Mouse (Mus musculus) neural tube, embryonic 10.5 days (tissue): ENCODE measurements at regions not wholly inside any gene's neighbourhood (a gene's known extent, or its start where the extent isn't known, plus 50 kb on each side); places are given as distances from the start of the nearest gene placed in this dataset.
A peak's percentile ranks its signal among the peaks of the same experiment; 100 is the strongest.
"Not testable (repeated sequence)": the region's sequence is repeated elsewhere in the genome, so short reads cannot be mapped to it uniquely, and the experiment has no call there.

Source experiments
- DNase-seq: peaks from one replicate; pipeline ENCODE4 v3.0.0-alpha.2; 2017; ENCODE audit warnings: low spot score; ENCODE audit errors: extremely low spot score

DNA sequence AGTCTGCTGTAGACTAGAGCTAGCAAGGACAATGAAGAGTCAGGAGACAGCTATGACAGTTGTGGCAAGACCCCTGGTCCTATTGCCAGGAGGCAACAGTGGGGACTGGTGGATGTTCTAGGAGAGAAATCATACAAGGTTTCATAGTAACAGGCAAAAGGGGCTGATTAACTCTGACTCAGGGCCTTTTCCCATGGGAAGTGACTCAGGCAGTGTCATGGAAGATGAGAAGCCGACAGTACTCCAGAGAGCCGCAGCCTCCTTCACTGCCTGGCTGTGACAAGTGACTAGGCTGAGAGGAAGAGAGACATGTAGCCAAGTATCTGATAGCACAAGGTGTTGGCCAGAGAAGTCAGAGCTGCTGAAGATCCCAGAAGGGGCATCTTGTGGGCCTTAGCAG lies 145.3 kb upstream of the Haao start:
- no peak for DNase-seq

DNA sequence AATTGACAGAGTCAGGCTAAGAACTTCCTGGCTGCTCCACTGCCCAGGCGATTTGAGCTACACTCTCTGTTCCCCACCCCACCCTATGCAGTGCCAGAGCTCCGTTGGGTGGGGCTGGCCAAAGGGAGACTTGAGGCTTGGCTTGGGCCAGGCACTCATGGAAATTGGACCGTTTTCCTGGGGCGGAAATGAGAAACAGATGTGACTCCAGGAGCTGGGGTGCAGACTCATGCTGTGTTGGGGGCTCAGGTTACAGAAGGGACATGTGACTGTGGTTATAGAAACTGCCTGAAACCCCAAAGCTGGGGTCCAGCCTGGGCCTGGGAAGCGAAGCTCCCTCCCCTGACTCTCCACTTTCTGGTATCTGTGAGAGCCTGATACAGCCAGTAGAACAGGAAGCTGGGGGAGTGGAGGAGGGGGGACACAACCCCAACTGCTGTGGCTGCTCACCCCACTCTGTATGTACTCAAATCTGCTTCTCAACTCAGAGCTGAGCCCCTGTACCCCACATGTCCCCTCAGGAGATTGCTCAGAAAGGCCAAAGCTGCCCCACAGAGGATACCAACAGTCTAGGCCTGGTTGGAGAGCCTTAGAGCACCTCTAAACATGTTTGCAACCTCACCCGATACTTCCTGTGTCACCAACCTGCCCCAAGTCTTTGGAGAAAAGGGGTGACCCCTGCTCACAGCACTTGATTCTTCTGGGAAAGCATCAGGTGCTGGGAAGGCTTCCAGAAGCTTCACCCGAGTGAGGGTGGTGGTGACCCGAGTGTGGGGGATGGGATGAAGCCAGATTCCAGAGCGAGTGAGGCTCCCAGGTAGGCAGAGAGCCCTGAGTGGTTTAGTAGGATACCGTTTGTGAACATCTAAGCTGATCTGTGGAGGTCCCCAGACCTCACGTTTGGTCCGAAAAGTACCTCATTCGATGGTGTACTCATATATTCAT lies 142.9 kb upstream of the Haao start:
- peak; percentile 72 for DNase-seq

DNA sequence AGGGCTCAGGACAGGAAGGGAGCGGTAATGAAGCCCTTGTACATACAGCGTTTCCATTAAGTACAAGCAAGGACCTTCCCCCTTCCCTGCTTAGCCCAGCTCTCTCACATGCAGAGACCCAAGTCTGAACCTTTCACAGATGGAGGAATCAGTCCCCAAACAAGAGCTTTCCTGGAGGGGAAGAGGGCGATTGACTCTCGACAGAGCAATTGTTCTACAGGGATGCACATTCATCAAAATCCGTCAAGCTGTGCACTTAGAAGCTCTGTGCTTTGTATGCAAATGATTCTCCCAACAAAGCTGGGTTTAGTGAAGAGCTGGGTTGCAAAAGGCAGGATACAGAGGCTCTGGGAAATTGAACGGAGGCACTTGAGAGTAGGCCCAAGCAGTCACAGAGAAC lies 141.1 kb upstream of the Haao start:
- no peak for DNase-seq

DNA sequence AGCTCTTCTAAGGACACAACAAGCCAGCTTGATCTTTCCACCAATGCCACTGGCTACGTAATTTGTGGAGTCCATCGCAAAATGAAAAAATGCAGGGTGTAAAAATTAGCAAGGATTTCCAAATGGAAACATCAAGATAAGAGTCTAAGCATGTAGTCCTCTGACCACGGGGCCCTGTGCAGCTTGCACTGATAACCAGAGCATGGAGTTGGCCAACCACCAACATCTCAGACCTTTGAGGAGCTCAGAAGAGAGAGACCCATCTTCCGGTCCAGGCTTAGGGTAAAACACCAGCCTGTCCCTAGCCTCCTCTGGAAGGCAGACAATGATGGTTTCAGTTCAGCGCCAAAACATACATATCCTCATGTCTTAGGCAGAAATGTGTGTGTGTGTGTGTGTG lies 140.4 kb upstream of the Haao start:
- no peak for DNase-seq

DNA sequence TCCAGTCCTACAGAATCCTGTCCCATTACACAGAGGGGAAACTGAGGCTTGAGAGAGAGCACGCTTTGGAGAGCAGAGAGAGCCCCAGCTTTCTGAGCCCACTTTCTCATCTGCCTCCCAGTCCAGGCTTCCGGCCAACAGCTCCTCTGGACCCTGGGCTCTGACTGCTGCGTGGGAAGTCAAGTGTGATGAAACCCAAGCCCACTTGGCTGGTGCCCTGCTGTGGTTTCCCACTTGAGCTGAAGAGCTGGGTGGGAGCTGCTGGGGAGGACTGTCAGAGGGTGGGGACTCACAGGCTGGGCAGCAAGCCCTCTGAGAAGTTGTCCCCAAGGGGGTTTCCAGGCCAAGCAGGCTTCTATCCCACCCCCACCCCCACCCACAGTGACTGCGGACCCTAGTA lies 139.9 kb upstream of the Haao start:
- no peak for DNase-seq

DNA sequence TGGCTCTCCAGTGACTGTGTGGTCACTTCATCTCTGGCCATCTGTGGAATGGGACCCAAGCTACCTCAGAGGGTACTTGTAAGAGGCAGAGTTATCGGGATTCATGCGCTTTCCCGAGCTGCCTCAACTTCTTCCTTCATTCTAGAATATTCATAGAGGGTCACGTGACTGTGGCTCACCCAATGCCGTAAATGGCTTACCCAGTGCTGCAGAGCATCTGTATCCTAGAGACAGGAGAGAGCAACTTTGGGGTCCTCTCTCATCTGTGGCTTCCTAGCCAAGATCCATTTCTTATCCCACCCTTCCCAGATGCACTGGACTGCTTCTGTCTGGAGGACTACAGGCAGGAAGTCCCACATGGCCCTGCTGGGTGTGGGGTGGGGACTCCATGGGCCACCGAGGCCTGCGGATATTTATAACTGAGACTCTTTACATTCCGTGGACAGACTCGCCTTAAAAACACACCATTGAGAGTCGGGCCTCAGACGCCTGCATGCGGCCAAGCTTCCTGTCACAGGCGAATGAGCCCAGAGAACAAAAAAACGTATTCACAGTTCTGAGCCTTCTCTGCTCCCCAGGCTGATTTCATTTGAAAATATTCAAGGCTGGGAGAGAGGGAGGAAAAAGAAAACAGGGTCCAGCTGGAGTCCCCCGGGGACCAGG lies 138.3 kb upstream of the Haao start:
- DNase-seq, result no peak

DNA sequence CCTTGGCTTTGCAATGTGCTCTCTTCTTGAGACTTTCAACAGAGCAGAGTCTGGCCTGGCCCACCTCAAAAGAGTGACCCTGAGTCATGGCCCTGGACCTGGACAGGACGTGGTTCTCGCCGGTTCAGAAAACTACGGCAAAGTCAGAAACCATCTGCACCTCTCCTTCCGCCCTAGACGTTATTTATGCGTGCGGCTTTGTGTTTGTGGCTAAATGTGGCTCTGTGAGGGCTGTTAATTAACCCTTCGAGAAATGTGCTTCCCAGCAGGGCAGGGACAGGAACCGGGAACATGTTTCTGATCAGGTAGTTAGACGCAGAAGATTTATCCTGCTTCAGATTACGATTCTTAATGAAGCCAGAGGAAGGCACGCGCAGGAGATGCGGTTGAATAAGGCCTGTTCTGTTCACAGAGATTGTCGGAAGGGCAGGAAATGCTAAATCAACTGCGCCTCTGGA lies 137.6 kb upstream of the Haao start:
- DNase-seq, result no peak

DNA sequence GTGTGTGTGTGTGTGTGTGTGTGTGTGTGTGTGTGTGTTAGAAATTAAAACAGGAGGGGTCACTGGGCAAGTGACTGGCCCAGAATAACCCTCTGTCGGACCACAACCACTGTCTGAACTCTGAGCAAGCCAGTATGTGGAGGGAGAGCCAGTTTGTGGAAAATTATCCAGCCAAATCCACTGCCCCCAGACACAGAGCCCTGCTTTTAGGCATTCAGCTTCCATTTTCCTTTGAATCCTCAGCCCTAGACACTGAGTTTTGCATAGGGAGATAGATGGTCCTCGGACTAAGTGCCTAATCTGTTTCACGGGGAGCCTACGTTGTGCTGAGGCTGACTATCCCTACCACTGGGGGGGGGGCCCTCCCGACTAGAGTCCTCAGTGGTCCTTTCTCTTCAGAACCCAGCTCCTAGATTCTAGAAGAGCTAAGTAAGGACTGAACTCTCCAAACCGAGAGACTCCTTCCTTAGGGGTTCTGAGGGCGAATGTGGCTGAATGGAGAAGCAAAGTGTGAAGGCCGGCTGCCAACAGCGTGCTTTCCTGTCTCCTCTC lies 136.2 kb upstream of the Haao start:
- no peak for DNase-seq

DNA sequence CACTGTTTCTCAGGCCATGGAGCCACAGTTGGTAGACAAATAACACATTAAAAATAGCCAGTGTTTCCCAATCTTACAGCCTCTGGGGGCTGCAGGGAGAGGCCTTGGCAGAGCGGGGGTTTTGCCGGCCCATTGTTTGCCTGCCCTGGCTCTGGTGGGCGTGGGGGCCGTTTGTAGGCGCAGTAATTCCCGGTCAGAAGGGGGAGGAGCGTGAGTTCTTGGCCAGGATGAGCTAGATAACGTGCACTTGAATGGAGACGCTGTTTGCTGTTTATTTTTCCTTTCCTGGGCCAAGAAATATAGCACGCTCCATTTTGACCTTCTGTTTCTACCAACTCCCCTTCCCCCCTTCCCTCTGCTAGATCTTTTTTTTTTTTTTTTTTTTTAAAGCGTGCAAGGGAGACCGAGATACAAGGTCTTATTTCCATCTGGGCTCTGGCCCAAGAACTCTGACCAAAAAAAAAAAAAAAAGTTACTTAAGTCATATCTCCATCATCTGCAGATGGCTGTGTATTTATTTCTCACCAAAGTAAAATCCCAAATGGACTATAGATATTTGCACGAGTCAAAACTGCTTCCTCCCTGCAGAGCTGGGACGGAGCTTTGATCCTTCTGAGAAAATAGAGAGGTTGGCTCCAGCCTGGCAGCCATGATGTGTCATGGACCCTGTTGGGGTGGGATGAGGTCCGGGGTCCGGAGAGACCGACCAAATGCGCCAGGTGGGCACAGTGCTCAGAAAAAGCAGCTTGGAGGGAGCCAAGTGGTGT lies 135.5 kb upstream of the Haao start:
- DNase-seq, result no peak

DNA sequence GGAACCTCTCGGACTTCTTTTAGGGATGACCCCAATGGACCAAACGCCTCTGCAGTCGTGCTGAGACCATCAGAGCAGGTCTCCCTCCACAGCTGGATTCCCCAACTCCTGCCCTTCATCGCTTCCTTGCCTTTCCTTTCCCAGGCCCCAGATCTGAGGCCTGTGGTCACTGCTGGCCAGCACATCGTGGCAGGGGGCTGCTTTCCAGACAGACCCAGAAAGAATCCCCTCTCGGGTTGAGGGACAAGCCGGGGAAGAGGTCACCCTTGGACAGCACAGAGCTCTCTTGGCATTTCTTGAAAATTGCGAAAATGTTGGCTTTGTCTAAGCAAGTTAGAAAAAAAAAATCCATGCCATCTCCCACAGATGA lies 134.9 kb upstream of the Haao start:
- DNase-seq, result no peak

DNA sequence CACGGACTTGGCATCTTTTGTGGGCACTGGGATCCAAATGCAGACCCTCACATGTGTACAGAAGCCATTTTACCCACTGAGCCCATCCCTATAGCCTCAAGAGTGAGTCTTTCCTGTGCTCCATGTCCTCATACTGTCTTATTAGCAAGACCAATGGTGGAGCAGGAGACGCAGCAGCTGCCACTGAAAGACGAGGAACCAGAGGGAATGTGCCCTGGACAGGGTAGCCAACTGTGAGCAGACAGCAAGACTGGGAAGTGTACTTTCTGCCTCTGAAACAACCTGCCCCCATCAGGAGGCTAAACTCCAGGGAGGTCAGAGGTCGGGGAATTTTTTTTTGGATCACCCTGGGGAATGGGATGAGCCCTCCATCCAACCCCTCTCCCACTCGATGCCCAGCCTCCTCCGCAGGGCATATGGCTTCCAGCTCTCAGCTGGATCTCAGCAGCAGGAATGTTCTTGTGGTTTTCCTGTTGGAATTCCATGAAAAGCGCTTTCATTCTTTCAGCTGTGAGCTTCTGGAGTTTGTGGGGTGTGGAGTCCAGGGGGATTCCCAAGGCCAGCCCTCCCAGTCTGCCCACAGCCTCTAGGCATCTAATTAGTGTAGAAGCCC lies 131.2 kb upstream of the Haao start:
- DNase-seq, result no peak

DNA sequence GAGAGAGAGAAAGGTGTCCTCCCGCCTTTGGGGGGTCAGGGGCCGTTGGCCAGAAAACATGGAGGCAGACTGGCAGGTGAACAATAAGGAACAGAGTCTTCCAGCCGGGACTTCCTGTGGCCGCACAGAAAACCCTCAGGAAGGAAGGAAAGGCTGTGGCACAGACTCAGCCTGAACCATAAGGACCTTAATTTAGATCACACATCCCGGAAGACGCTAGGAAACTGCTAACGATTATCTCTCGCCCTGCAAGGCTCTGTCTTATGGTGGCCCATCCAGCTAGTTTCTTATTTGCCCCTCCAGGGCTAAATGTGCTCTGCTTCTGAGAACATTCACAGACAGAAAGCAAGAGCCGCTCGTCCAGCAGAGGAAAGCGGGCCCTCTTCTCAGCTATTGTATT lies 130.0 kb upstream of the Haao start:
- no peak for DNase-seq

DNA sequence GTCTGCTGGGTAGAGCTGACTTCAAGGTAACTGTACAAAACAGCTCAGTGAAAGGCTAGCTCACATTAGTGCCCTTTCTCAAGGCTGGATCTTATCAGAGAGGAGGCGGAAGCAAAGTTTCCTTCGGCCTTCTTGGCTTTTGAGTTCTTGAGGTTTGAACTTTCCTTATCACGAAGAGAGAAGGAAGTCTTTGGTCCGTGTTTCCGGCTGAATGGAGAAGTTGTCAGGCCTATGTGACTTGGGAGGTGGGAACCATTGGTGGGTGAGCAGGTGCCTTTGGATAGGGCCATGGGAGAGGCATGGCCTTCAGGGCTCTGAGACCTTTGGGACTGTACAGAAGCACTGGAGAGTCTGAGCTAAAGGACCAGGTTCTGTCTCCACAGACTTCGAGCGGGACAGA lies 128.1 kb upstream of the Haao start:
- DNase-seq, result no peak

DNA sequence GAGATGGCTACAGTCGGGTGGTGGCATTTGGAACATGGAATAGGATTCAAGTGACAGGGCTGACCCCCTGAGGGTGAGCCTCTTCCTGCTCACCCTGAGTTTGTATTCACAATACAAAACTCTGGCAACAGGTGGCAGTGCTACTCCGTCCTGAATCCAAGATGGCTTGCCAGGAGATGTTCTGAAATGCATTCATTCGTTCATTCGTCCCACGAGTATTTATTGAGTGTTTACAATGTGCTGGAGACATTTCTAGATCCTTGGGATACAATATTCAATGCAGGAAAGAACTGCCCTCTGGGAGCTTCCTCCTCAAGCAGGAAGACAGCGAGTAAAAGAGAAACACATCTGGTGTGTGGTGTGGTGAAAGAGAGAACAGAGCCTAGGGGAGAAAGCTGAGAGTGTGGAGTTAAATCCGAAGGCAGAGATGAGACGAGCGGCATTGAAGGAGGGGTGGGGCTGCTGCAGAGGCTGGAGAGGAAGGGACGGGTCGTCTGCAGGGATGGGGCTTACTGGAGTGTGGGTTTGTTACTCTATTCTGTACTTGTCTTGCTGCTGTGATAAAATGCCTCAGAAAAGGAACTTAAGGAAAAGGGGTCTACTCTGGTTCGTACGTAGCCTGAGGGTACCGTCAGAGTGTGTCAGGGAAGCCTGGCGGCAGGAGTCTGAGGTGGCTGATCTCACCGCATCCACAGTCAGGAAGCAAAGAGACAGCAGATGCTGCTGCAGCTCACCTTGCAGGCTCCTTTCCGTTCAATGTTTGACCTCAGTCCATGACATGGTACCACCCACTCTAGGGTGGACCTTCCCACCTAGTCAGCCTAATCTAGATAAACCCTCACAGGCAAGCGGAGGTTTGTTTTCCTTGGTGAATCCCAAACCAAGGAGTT lies 125.9 kb upstream of the Haao start:
- DNase-seq, result no peak

DNA sequence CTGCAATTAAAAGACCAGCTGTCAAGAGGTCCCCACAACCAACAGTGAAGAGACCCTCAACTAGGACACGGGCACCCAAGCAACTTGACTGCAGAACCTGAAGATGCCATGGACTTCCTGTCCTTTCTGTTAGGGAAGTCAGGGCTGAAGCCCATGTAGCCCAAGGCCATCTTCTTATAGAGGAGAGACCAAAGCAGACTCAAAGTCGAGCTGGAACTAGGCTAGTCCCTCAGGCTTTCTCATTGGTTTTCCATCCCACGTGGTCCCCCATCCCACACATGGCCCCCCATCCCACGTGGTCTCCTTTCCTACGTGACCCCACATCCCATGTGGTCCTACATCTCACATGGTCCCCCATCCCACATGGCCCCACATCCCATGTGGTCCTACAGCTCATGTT lies 125.1 kb upstream of the Haao start:
- DNase-seq, result no peak

DNA sequence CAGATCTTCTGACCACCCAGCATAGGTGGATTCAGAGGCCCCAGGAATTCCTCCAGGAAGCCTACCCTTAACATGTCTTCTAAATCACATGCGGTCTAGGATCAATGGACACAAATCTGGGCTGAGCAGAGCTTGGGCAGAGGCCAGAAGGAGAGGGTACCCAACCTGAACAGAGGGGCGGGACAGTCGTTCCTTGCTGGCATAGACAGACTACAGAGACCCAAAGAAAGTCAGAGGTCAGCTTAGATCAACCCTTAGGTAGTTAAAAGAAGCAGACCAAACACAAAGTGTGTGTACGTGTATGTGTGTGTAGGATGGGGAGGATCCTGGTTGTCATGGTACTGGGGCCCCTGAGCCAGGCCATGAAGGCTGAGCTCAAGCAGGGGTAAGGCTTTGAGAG lies 124.7 kb upstream of the Haao start:
- DNase-seq, result no peak

DNA sequence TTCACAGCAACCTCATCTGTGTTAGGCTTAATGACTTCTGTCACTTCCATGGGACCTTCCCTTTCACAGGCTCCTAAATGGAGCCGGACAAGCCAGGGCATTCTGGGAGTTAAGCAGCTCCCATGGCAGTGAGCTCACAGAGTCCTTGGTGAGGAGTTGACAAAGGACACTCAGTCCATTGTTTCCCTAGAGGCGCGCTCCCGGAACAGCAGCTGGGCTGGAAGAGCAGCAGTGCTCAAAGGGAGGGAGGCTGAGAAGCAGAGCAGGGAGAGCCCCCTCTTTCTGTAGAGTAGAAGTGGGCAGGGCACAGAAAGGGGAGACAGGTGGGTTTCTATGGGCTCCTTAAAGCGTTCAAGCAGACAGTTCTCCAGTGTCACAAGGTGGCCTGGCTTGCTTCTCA lies 124.3 kb upstream of the Haao start:
- no peak for DNase-seq

DNA sequence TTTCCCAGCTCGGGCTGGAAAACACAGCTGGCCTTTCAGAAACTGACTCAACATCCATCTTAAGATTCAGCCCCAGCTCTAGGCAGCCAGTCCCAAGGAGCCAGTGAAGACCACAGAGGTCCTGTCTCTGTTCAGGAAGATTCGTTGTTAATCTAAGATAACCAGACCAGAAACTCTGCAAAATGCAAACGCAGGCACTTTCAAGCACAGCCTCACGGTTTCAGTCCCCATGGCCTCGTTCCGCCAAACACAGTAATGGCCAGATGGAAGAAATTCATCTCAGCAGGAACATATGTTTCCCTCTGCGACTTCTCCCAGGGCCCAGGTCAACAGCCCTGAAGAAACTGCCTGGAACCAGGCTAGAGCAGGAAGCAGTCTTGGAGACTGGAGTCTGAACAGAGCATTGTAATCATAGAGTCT lies 121.7 kb upstream of the Haao start:
- no peak for DNase-seq

DNA sequence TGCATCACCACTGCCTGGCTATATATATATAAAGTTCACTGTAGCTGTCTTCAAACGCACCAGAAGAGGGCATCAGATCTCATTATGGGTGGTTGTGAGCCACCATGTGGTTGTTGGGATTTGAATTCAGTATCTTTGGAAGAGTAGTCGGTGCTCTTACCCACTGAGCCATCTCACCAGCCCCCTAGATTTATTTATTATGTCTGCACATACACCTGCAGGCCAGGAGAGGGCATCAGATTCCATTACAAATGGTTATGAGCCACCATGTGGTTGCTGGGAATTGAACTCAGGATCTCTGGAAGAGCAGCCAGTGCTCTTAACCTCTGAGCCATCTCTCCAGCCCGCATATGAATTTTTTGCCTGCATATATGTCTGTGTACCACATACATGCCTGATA lies 120.4 kb upstream of the Haao start:
- DNase-seq, result not testable (repeated sequence)

DNA sequence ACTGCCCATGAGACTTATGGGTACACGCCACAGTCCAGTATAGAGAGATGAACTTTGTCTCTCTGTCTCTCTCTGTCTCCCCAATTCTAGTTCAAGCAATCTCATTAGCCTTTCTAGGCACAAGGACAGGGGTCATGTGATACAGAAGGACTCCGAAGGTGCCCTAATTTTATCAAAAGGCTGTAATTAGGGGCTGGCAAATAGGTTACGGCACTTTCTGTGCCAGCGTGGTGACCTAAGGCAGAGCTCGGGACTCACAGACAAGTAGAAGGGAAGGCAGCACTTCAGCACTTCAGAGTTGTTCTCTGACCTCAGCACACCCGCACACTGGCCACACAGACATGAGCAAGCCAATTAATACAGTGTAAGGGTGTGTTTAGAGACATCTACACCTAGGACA lies 119.2 kb upstream of the Haao start:
- DNase-seq, result no peak
